Mouse (Mus musculus) cerebellum, adult (tissue): ENCODE data around the gene Itpr1.

ENCODE experiments used
- ATAC-seq: cut with Nextera tagmentation; 2 replicates; pipeline ENCODE4 v1.9.2; 2017; ENCODE audit warnings: mild to moderate bottlenecking, moderate library complexity, mixed read lengths; ENCODE audit not compliant: insufficient number of reproducible peaks, low FRiP score, low TSS enrichment

Gene Itpr1

DNA sequence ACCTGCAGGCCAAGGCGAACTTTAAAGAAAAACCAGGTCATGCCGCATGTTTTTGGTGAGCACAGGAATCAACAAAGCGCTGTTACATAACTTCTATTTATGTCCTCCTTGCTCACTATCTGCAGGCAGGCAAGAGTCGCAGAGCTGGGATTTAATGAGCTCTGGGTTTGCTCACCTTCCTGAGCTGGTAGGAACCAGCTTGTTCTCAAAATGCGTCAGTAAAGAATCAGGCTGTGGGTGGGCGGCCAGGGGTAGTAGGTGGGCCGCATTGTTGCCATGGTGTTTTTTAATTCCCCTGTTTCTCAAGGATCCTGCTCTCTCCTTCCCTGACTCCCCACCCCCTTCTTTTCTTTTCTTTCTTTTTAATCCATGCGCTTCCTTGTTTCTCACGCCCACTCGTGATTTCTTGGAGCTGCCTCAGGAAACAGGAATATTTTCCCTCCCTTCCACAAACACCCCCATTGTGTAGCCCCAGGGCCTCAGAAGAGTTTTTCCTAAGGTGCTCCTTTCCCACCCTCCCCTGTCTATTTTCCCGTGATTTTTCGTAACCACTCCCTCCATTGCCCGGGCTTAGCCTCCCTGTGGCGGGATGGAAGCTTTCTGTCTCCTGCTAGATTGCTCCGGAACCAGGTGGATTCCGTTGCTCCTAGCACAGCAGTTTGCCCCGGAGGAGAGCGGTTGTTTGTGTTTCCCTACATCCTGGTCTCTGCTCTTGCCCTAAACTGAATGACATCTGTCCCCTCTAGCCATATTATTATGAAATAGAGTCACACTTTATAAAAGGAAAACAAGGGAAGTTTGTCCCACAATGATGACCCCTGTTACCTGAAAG lies 243.6 kb downstream of the Itpr1 start:
- peak; percentile 76 for ATAC-seq

GRCm38 (mm10) chr6:108457063-108457405 lies 244.1 kb downstream of the Itpr1 start:
- ATAC-seq, result peak; percentile 74

DNA sequence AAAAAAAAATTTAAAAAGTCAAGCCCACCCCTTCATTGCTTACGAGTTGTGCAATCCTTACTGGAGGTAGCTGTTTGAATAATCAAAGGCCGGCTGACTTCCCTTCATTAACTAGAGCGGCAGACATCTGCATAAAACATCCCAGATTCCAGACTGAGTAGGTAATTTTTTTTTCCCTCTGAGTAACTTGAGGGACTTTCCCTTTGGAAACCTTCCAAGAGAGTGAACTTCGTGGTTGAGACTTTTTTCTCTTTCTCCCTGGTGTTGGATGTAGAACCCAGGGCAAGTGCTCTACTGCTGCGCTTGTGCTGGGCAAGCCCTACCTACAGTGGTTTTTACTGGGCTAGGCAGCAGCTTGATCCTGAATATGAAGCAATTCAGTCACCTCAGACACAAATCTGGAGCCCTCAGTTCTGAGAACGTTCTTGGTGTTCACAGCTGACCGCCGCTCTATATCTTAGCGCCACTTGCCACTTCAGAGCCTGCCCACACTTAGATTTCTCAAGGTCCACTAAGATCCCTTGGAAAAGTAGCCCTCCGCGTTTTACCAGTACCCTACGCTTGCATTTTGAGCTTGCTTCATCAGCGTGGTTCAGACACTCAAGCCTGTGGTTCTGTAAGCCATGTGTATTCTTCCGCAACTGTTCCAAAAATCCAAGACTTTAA lies 244.8 kb downstream of the Itpr1 start:
- no peak for ATAC-seq

GRCm38 (mm10) chr6:108458182-108458571 lies 245.3 kb downstream of the Itpr1 start:
- no peak for ATAC-seq

GRCm38 (mm10) chr6:108458826-108459225 lies 245.9 kb downstream of the Itpr1 start:
- no peak for ATAC-seq

DNA sequence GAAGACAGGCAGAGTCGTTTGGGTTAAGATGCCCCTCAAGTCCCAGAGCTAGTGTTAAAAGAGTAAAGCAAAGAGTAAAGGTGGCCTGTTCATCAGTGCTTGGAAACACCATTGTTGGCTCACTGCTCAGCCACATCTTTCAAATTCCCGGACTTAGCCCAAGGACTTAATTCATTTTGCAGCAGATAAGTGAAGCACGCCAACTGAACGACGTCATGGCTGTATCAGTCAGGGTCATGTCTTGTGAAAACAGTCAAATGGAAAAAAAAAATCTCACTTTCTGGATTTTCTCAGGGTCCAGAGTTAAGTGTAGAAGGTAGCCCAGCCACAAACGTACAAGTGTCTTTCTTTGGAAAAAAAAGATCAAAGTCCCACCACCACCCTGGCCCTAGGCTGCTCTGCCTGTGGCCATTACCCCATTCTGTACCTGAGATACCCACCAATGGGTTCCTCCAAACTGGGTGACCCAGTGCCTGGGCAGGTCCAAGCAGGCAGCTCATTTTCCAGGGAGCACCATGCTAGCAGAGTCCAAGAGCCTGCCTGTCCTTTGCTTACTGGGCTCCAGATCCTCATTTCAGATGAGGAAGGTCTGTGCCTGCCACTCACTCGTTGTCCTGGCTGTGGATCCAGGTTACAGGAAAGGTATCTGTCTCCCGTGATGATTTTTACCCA lies 251.5 kb downstream of the Itpr1 start:
- no peak for ATAC-seq

GRCm38 (mm10) chr6:108465159-108465558 lies 252.3 kb downstream of the Itpr1 start:
- ATAC-seq, result no peak

GRCm38 (mm10) chr6:108466061-108466531 lies 253.2 kb downstream of the Itpr1 start:
- ATAC-seq, result no peak

GRCm38 (mm10) chr6:108467597-108467996 lies 254.7 kb downstream of the Itpr1 start:
- ATAC-seq, result no peak

- no peak for ATAC-seq
These were observed 255.4 kb downstream of the Itpr1 start for GRCm38 (mm10) chr6:108468226-108468825.

- ATAC-seq, result no peak
These were observed 259.0 kb downstream of the Itpr1 start for GRCm38 (mm10) chr6:108471878-108472277.

DNA sequence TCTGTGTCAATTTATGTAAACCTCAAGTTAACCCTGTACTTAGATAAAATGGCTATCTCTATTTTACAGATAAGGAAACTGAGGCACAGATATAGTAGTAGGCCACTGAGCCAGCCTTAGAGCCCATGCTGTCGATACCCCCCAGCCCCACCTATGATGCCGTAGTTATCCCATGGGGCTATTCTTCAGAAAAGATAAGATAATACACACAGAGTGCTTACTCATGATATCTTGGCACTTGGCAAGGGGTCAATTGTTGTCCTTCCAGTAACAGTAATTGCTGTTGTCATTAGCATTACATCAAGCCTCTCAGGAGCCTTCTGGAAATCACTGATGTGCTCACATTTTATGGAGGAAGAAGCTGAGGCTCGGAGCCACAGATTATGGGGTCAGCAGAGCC lies 259.9 kb downstream of the Itpr1 start:
- no peak for ATAC-seq

DNA sequence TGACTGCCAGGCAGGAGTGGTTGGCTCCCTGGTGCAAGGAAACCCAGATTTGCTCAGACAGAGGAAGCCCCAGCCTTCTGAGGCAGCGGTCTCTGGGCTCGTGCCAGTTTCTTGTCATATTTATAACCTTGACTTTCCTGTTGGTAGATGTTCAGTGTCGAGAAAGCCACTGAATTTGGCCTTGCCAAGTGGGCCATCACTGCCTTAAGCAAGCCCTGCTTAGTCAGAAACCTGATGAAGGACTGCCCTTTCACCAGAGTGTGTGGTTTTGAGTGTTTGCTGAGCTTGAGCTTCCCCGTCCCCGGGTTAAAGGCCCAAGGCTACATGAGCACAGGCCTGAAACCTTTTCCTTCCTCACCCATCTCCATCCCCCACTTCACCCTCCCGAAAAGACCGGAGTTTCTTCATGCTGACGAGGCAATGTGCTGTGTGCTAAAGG lies 263.9 kb downstream of the Itpr1 start:
- ATAC-seq, result no peak

GRCm38 (mm10) chr6:108477602-108478001 lies 264.7 kb downstream of the Itpr1 start:
- ATAC-seq, result no peak

GRCm38 (mm10) chr6:108481190-108481589 lies 268.3 kb downstream of the Itpr1 start:
- ATAC-seq, result no peak

DNA sequence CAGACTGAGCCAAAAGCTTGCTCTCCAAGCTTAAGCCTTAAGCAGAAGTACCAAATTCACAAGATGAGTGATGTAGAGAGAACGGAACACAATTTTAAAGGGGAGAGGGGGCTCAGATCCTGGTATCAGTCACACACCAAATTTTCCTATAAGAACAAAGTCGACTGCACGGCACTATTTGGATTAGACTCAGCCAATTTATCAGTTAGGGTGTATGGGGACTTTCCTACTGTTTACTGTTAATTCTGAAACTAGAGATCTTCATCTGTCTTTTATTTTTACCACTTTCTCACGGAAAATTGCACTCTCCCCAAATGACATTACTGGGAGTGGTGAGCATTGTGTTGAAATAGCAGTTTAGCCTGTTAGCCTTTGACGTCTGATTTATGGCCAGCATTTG lies 269.6 kb downstream of the Itpr1 start:
- no peak for ATAC-seq

GRCm38 (mm10) chr6:108486212-108486992 lies 273.5 kb downstream of the Itpr1 start:
- ATAC-seq, result no peak

GRCm38 (mm10) chr6:108487300-108487835 lies 274.5 kb downstream of the Itpr1 start:
- no peak for ATAC-seq

- ATAC-seq, result no peak
These were observed 275.4 kb downstream of the Itpr1 start for GRCm38 (mm10) chr6:108488250-108488649.

DNA sequence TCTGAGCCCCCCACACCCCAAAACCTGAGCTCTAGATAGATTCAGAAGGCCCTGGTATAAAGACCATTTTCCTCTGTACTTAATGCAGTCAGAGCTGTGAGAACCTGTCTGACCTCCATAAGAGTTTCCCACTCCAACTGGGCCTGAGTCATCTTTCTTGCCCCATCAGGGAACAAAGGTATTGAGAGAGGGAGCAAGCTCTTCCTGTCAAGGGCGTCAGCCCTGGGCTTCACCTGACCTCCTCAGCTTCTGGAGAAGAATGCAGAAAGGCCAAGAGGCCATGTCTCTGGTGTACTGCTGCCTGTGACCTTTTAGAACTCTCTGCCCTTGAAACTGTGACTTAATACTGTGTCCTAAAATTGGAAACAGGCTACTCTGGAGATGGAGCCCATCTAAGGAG lies 279.1 kb downstream of the Itpr1 start:
- no peak for ATAC-seq
